Mouse (Mus musculus) heart, adult 18-20 months (tissue): ENCODE measurements around the gene Scnm1. TPM values are rescaled to one million over a fixed set of nuclear protein-coding genes. Genes with fewer than 3 reads are reported as not detected.
"Not testable (repeated sequence)": the region's sequence is repeated elsewhere in the genome, so short reads cannot be mapped to it uniquely, and the experiment has no call there.

Experiments
- DNase-seq, 2 experiments: peaks; one replicate each; pipeline ENCODE4 v3.0.0; 2021 to 2022; ENCODE audit warnings: mixed read lengths in 1 of 2
- microRNA-seq, 2 experiments: library from miRNA; unstranded; fragments of <30 nt; microRNA quantifications; one replicate each; pipeline ENCODE4 v1.2.0; 2022
- total RNA-seq, 2 experiments: library from RNA; stranded (reverse); gene quantifications; 2 replicates each; pipeline ENCODE4 v1.2.3; 2021

Gene Scnm1
- total RNA-seq, 2 experiments from 2014 or later, result 36.5 to 38.3 TPM

- no peak for DNase-seq
Measured at GRCm38 (mm10) chr3:95107898-95108297, 25.9 kb downstream of the Scnm1 start.

DNA sequence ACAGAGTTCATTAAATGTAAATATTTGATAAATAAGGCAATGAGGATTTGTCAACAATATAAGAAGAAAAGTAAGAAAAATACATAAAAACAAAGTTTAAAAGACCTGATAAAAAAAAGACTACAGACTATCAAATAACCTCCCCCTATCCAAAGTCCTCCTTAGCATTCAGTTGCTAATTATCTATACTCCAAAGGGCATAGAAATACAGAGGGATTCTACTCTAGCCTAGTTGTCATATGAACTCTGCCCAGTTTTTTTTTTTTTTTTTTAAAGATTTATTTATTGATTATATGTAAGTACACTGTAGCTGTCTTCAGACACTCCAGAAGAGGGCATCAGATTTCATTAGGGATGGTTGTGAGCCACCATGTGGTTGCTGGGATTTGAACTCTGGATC lies 26.5 kb downstream of the Scnm1 start:
- DNase-seq, result not testable (repeated sequence)

- peak; percentile 96 to 98 for DNase-seq
Measured at GRCm38 (mm10) chr3:95106338-95107117, 27.3 kb downstream of the Scnm1 start, which contains the start of gene Pip5k1a. TSS of gene Pip5k1a (minus strand) at chr3:95106930.

DNA sequence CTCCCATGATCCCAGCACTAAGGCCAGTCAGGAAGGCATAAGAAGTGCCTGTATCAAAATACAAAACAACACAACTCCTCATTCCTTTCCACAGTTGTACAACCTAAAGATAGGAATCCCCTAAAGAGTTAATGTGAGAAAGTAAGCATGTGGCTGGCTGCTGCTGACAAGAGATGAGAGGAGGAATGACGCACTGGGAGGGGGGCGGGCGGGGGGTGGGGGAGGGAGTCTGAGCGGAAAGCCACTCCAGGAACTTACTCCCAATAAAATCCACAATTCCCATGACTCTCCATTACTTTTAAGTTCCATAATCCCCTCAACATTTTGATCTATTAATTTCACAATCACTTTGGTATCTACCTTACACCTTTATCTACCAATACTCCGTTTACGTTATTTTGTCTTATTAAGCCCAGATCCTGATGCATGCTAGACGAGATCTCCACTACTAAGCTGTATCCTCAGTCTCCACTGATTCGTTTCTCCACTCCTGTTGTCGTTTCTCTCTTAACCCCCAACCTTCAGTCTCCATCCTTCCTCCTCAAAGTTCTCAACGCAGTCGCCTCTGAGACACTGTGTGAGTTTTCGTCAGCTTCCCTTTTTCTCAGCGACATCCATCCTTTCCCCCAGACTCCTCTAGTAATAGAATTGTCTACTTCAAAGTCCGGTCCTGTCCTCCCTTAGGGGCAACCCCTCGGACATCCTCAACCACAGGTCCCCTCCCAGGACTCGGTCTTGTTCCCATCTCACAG lies 28.0 kb downstream of the Scnm1 start:
- DNase-seq, result no peak

GRCm38 (mm10) chr3:95105121-95105520 lies 28.7 kb downstream of the Scnm1 start:
- DNase-seq, result no peak

GRCm38 (mm10) chr3:95100854-95101253 lies 33.0 kb downstream of the Scnm1 start:
- no peak for DNase-seq

- DNase-seq, result no peak
Measured at GRCm38 (mm10) chr3:95088071-95088470, 45.7 kb downstream of the Scnm1 start.

Small RNA genes within 50 kb of the gene (microRNA-seq; reads per million reads assigned to microRNA genes)
- gene Mir8099-1, result 0 reads per million in 2 experiments

Other genes with a start within 250 kb of the Scnm1 start
- gene Psmb4, start 247.1 kb downstream of the Scnm1 start, total RNA-seq, result 100 to 1,000 TPM; 223 to 258 TPM
- gene Selenbp1, start 201.0 kb downstream of the Scnm1 start, total RNA-seq, result 100 to 1,000 TPM in 1 of 2 experiments, 10 to 100 TPM in 1; 97.9 to 127 TPM
- 1 to 10 TPM; 5.4 to 8.8 TPM for gene Rfx5, start 179.9 kb downstream of the Scnm1 start, total RNA-seq
- 10 to 100 TPM; 23.7 to 26.6 TPM for gene Pi4kb, start 159.3 kb downstream of the Scnm1 start, total RNA-seq
- 10 to 100 TPM; 10.3 to 12.0 TPM for gene Zfp687, start 118.6 kb downstream of the Scnm1 start, total RNA-seq
- gene Psmd4, start 91.4 kb downstream of the Scnm1 start, total RNA-seq, result 100 to 1,000 TPM; 146 to 151 TPM
- 10 to 100 TPM; 14.9 to 15.3 TPM for gene Pip5k1a, start 27.1 kb downstream of the Scnm1 start, total RNA-seq
- 10 to 100 TPM; 32.1 to 32.5 TPM for gene Vps72, start 23.0 kb downstream of the Scnm1 start, total RNA-seq
- 10 to 100 TPM; 34.7 to 36.3 TPM for gene Tmod4, start 9.5 kb downstream of the Scnm1 start, total RNA-seq
- 1 to 10 TPM; 4.5 to 4.7 TPM for gene Lysmd1, start 77 bp upstream of the Scnm1 start, total RNA-seq
- gene Tnfaip8l2, start 8.3 kb upstream of the Scnm1 start, total RNA-seq, result 1 to 10 TPM; 2.2 to 2.6 TPM
- 1 to 10 TPM; 4.0 to 4.8 TPM for gene Sema6c, start 26.4 kb upstream of the Scnm1 start, total RNA-seq
- 10 to 100 TPM; 11.2 to 13.9 TPM for gene Gabpb2, start 83.9 kb upstream of the Scnm1 start, total RNA-seq
- gene Cdc42se1, start 94.7 kb upstream of the Scnm1 start, total RNA-seq, result 10 to 100 TPM; 19.3 to 21.8 TPM
- 1 to 10 TPM; 6.8 to 8.6 TPM for gene Mllt11, start 98.2 kb upstream of the Scnm1 start, total RNA-seq
- gene Gm128, start 107.6 kb upstream of the Scnm1 start, total RNA-seq, result not detected
- not detected for gene Bnipl, start 117.2 kb upstream of the Scnm1 start, total RNA-seq
- 10 to 100 TPM; 19.1 to 23.2 TPM for gene Mindy1, start 147.3 kb upstream of the Scnm1 start, total RNA-seq
- 10 to 100 TPM; 25.5 to 25.6 TPM for gene Prune1, start 148.1 kb upstream of the Scnm1 start, total RNA-seq
- gene Anxa9, start 173.2 kb upstream of the Scnm1 start, total RNA-seq, result under 1 TPM; 0.59 to 0.65 TPM
- 10 to 100 TPM; 30.3 to 32.4 TPM for gene Cers2, start 180.8 kb upstream of the Scnm1 start, total RNA-seq
- gene Setdb1, start 223.2 kb upstream of the Scnm1 start, total RNA-seq, result 10 to 100 TPM; 10.9 to 11.6 TPM